Mouse (Mus musculus) lung, adult 2 months (tissue): ENCODE data around the gene Prdm8.

Experiments used
- CTCF ChIP-seq: fragments of 200-500 bp; IDR thresholded peaks from 2 replicates; pipeline ENCODE4 v1.5.1; 2011; ENCODE audit warnings: mild to moderate bottlenecking, low read length, control low read depth; ENCODE audit not compliant: insufficient read depth
- POLR2A ChIP-seq: fragments of 200-500 bp; IDR thresholded peaks from 2 replicates; pipeline ENCODE4 v1.6.1; 2011; ENCODE audit warnings: low read depth, mild to moderate bottlenecking, control low read depth, low read length, borderline replicate concordance; ENCODE audit errors: extremely low read depth

DNA sequence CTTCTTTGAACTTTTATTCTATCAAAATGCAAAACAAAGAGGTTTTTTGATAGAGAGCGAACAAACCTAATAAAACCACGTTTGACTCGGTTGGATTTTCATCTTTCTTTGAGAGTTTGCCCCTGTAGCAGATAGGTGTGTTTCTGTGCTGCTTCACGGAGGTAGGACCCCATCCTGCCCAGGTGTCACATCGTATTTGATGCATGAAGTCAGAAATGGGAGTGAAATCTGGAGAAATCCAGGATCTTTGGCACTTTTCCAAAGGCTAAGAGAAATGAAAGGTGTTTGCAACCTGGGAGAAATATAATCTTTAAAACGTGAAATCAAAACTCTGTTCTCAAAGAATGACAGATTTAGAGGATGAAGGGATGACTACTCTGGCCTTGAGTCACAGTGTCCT, 71.5 kb downstream of the Prdm8 start:
- TF ChIP-seq CTCF (no peak), POLR2A (no peak)
